Mouse (Mus musculus) c-Kit-positive CD71-negative TER-119-negative erythroid progenitor cells, embryonic 14.5 days (primary cell): Measurements from ENCODE around the gene Gja5.
A peak's percentile ranks its signal among the peaks of the same experiment; 100 is the strongest.

ENCODE experiments used
- DNase-seq: peaks from one replicate; pipeline ENCODE4 v3.0.0-alpha.2; 2013; ENCODE audit warnings: low read depth

Gja5 gene

GRCm38 (mm10) chr3:96904393-96904792, at the start of gene Gja5:
Gene Gja5, plus strand, starts transcription at chr3:96904693.
- DNase-seq: no peak

- DNase-seq: no peak
Measured at GRCm38 (mm10) chr3:96855833-96856232, 48.7 kb upstream of the Gja5 start.

- DNase-seq: no peak
Measured at GRCm38 (mm10) chr3:96860498-96860897, 44.0 kb upstream of the Gja5 start.

GRCm38 (mm10) chr3:96867863-96868262, 36.6 kb upstream of the Gja5 start:
- no peak for DNase-seq

- DNase-seq: no peak
Measured at GRCm38 (mm10) chr3:96868566-96868965, 35.9 kb upstream of the Gja5 start.

- DNase-seq: no peak
Measured at GRCm38 (mm10) chr3:96869091-96869490, 35.4 kb upstream of the Gja5 start.

- no peak for DNase-seq
Measured at GRCm38 (mm10) chr3:96870270-96870669, 34.2 kb upstream of the Gja5 start.

- no peak for DNase-seq
Measured at GRCm38 (mm10) chr3:96871070-96871469, 33.4 kb upstream of the Gja5 start.

GRCm38 (mm10) chr3:96872501-96872900, 32.0 kb upstream of the Gja5 start:
- no peak for DNase-seq

- DNase-seq: no peak
Measured at GRCm38 (mm10) chr3:96874808-96875571, 29.5 kb upstream of the Gja5 start.

- no peak for DNase-seq
Measured at GRCm38 (mm10) chr3:96879536-96879935, 25.0 kb upstream of the Gja5 start.

- no peak for DNase-seq
Measured at GRCm38 (mm10) chr3:96880385-96880784, 24.1 kb upstream of the Gja5 start.

GRCm38 (mm10) chr3:96881557-96881956, 22.9 kb upstream of the Gja5 start:
- DNase-seq: no peak

GRCm38 (mm10) chr3:96882061-96882849, 22.2 kb upstream of the Gja5 start:
- DNase-seq: no peak

GRCm38 (mm10) chr3:96883690-96884089, 20.8 kb upstream of the Gja5 start:
- no peak for DNase-seq

- no peak for DNase-seq
Measured at GRCm38 (mm10) chr3:96902336-96902999, 2.0 kb upstream of the Gja5 start.

- peak; percentile 89 for DNase-seq
Measured at GRCm38 (mm10) chr3:96904851-96905541, 503 bp downstream of the Gja5 start, which contains the start of gene Gpr89. Gene Gpr89, minus strand, starts transcription at chr3:96905346.

GRCm38 (mm10) chr3:96905592-96905991, 1.1 kb downstream of the Gja5 start:
- no peak for DNase-seq

GRCm38 (mm10) chr3:96920991-96921390, 16.5 kb downstream of the Gja5 start:
- DNase-seq: no peak

- DNase-seq: no peak
Measured at GRCm38 (mm10) chr3:96924631-96925030, 20.1 kb downstream of the Gja5 start.

- DNase-seq: no peak
Measured at GRCm38 (mm10) chr3:96925920-96926319, 21.4 kb downstream of the Gja5 start, which contains the start of gene Gja8. Gene Gja8, minus strand, starts transcription at chr3:96926020.

GRCm38 (mm10) chr3:96931261-96931681, 26.8 kb downstream of the Gja5 start:
- DNase-seq: no peak
